Mouse (Mus musculus) heart, embryonic 11.5 days (tissue): ENCODE measurements around the gene Rad50. TPM values are rescaled to one million over a fixed set of nuclear protein-coding genes. Genes with fewer than 3 reads are reported as not detected.
A peak's percentile ranks its signal among the peaks of the same experiment; 100 is the strongest.

Experiments
- ATAC-seq: fragments of 200-750 bp; cut with Nextera tagmentation; replicated peaks from 2 replicates; pipeline ENCODE4 v1.8.0; 2017; ENCODE audit warnings: moderate library complexity; ENCODE audit not compliant: insufficient number of reproducible peaks, low FRiP score, low TSS enrichment
- H3K27ac ChIP-seq: fragments of 300-500 bp; sonication (generic); 2 replicates; pipeline ENCODE4 v1.5.1; 2014; ENCODE audit warnings: mild to moderate bottlenecking, low read depth, low read length
- H3K27me3 ChIP-seq: fragments of 300-500 bp; sonication (generic); 2 replicates; pipeline ENCODE4 v1.6.1; 2014; ENCODE audit warnings: mild to moderate bottlenecking, low read length, mixed read lengths; ENCODE audit not compliant: control insufficient read depth, insufficient read depth
- H3K36me3 ChIP-seq: fragments of 300-500 bp; sonication (generic); 2 replicates; pipeline ENCODE4 v1.6.1; 2014; ENCODE audit warnings: mild to moderate bottlenecking, low read length, moderate library complexity, mixed read lengths; ENCODE audit not compliant: control insufficient read depth, insufficient read depth
- H3K4me1 ChIP-seq: fragments of 300-500 bp; sonication (generic); 2 replicates; pipeline ENCODE4 v1.6.1; 2014; ENCODE audit warnings: low read length; ENCODE audit not compliant: control insufficient read depth, insufficient read depth
- H3K4me2 ChIP-seq: fragments of 300-500 bp; sonication (generic); 2 replicates; pipeline ENCODE4 v1.6.1; 2014; ENCODE audit warnings: mild to moderate bottlenecking, moderate library complexity
- H3K4me3 ChIP-seq: fragments of 300-500 bp; sonication (generic); 2 replicates; pipeline ENCODE4 v1.5.1; 2014; ENCODE audit warnings: low read depth, low read length
- H3K9ac ChIP-seq: fragments of 300-500 bp; sonication (generic); 2 replicates; pipeline ENCODE4 v1.6.1; 2014; ENCODE audit warnings: mild to moderate bottlenecking, low read depth, low read length, moderate library complexity
- H3K9me3 ChIP-seq: fragments of 300-500 bp; sonication (generic); replicated peaks from 2 replicates; pipeline ENCODE4 v1.6.1; 2016; ENCODE audit warnings: low read length; ENCODE audit not compliant: control insufficient read depth
- WGBS: fragments of 180-500 bp; shearing (Covaris S2); extraction: QIAGEN DNeasy Blood & Tissue Kit; methylation state at CpG from one replicate; pipeline ENCODE4 v1.1.7; 2014; ENCODE audit not compliant: insufficient replicate concordance; 5-methylcytosine and 5-hydroxymethylcytosine counted together
- polyA plus RNA-seq: library from polyadenylated mRNA; unstranded; fragments of >200 nt; fragmentation: Nextera tagmentation; extraction: Ambion mirVana; gene quantifications from 2 replicates; pipeline ENCODE4 v1.2.1, GENCODE M21; 2014

The Rad50 gene
- polyA plus RNA-seq, 1 experiment from 2014 or later = 22.4 TPM

GRCm38 (mm10) chr11:53635590-53636182, 71.4 kb downstream of the Rad50 start:
- no peak for ATAC-seq
- Histone ChIP-seq H3K4me2 (peak overlapping the region; percentile 75), H3K27me3 (peaks cover 22% of the 10 kb centered on the region), H3K9me3 (no peaks in the 10 kb centered on the region), H3K4me1 (peaks cover 9% of the 10 kb centered on the region), H3K27ac (no peak overlapping the region), H3K4me3 (peak overlapping the region; percentile 45), H3K9ac (no peak overlapping the region), H3K36me3 (no peaks in the 10 kb centered on the region)
- 24% methylated on average over 9 of the region's 9 CpGs for WGBS

- Histone ChIP-seq H3K27ac (no peak within 1 kb of the TSS), H3K36me3 (no peaks in the 10 kb centered on the region), H3K9ac (no peak within 1 kb of the TSS), H3K4me2 (no peak within 1 kb of the TSS), H3K27me3 (peaks cover 22% of the 10 kb centered on the region), H3K9me3 (no peaks in the 10 kb centered on the region), H3K4me1 (peaks cover 9% of the 10 kb centered on the region), H3K4me3 (no peak within 1 kb of the TSS)
- WGBS = 83% methylated on average over 8 of the region's 8 CpGs
- no peak for ATAC-seq
Observed at GRCm38 (mm10) chr11:53634556-53634955, 72.6 kb downstream of the Rad50 start, which contains the start of gene Il13. Gene Il13, minus strand, starts transcription at chr11:53634702.

GRCm38 (mm10) chr11:53633644-53634043, 73.5 kb downstream of the Rad50 start:
- peaks cover 9% of the 10 kb centered on the region for H3K4me1 ChIP-seq
- no peak overlapping the region for H3K9ac ChIP-seq
- WGBS = 76% methylated on average over 7 of the region's 7 CpGs
- H3K4me2 ChIP-seq = no peak overlapping the region
- no peaks in the 10 kb centered on the region for H3K9me3 ChIP-seq
- H3K27ac ChIP-seq = no peak overlapping the region
- ATAC-seq = no peak
- H3K36me3 ChIP-seq = no peaks in the 10 kb centered on the region
- peaks cover 22% of the 10 kb centered on the region for H3K27me3 ChIP-seq
- no peak overlapping the region for H3K4me3 ChIP-seq

- no peak for ATAC-seq
- no peak overlapping the region for H3K4me2 ChIP-seq
- 72% methylated on average over 14 of the region's 14 CpGs for WGBS
Observed at GRCm38 (mm10) chr11:53632122-53632733, 74.9 kb downstream of the Rad50 start.

GRCm38 (mm10) chr11:53627859-53628258, 79.3 kb downstream of the Rad50 start:
- no peak for ATAC-seq
- H3K27me3 ChIP-seq = no peaks in the 10 kb centered on the region
- H3K4me2 ChIP-seq = no peak overlapping the region
- H3K9me3 ChIP-seq = no peaks in the 10 kb centered on the region
- H3K4me1 ChIP-seq = 0 out of 2 replicates have a peak, but pooled peaks cover 2% of the 10 kb centered on the region
- H3K9ac ChIP-seq = no peak overlapping the region
- no peaks in the 10 kb centered on the region for H3K36me3 ChIP-seq
- WGBS = 14% methylated on average over 1 of the region's 1 CpGs
- H3K4me3 ChIP-seq = no peak overlapping the region
- no peak overlapping the region for H3K27ac ChIP-seq

More at GRCm38 (mm10) chr11:53632122-53632733, 74.9 kb downstream of the Rad50 start:
- Histone ChIP-seq H3K4me1 (peaks cover 9% of the 10 kb centered on the region), H3K27ac (no peak overlapping the region), H3K9me3 (no peaks in the 10 kb centered on the region), H3K27me3 (peaks cover 18% of the 10 kb centered on the region), H3K9ac (no peak overlapping the region), H3K4me3 (no peak overlapping the region), H3K36me3 (no peaks in the 10 kb centered on the region)

- Histone ChIP-seq H3K27me3 (no peaks in the 10 kb centered on the region), H3K4me1 (0 out of 2 replicates have a peak, but pooled peaks cover 2% of the 10 kb centered on the region), H3K9me3 (no peaks in the 10 kb centered on the region), H3K4me3 (no peak overlapping the region), H3K27ac (no peak overlapping the region), H3K4me2 (no peak overlapping the region), H3K36me3 (no peaks in the 10 kb centered on the region), H3K9ac (no peak overlapping the region)
- 56% methylated on average over 17 of the region's 17 CpGs for WGBS
- ATAC-seq = no peak
Observed at GRCm38 (mm10) chr11:53626802-53627373, 80.2 kb downstream of the Rad50 start.

- Histone ChIP-seq H3K9ac (no peak overlapping the region), H3K36me3 (no peaks in the 10 kb centered on the region), H3K4me3 (no peak overlapping the region), H3K9me3 (no peaks in the 10 kb centered on the region), H3K4me2 (no peak overlapping the region), H3K4me1 (peaks cover 9% of the 10 kb centered on the region), H3K27ac (no peak overlapping the region), H3K27me3 (no peaks in the 10 kb centered on the region)
- no peak for ATAC-seq
- WGBS = 92% methylated on average over 2 of the region's 2 CpGs
Observed at GRCm38 (mm10) chr11:53624124-53624523, 83.0 kb downstream of the Rad50 start.

- no peaks in the 10 kb centered on the region for H3K9me3 ChIP-seq
- H3K9ac ChIP-seq = no peak overlapping the region
- WGBS = 76% methylated on average over 9 of the region's 9 CpGs
- H3K27me3 ChIP-seq = no peaks in the 10 kb centered on the region
- H3K4me1 ChIP-seq = peaks cover 9% of the 10 kb centered on the region
- no peak for ATAC-seq
- no peak overlapping the region for H3K27ac ChIP-seq
- H3K4me2 ChIP-seq = no peak overlapping the region
- H3K4me3 ChIP-seq = no peak overlapping the region
- no peaks in the 10 kb centered on the region for H3K36me3 ChIP-seq
Observed at GRCm38 (mm10) chr11:53623573-53623972, 83.5 kb downstream of the Rad50 start.
